Mouse (Mus musculus) left cerebral cortex, postnatal 36 days (tissue): Measurements from ENCODE around the gene 6820408C15Rik. TPM values are rescaled to one million over a fixed set of nuclear protein-coding genes. Genes with fewer than 3 reads are reported as not detected.

ENCODE experiments used
- DNase-seq, 2 experiments: peaks; one replicate each; pipeline ENCODE4 v3.0.0; 2021 to 2022; ENCODE audit warnings: low spot score in 2 of 2, mixed read lengths in 1 of 2
- intact Hi-C: fragments of 180-260 bp; cut with DNase I; formaldehyde crosslinking; loops from one replicate; pipeline ENCODE4 v1.15.1; 2025
- total RNA-seq, 2 experiments: library from RNA; stranded (reverse); gene quantifications; 2 replicates each; pipeline ENCODE4 v1.2.3; 2021

Gene 6820408C15Rik
- total RNA-seq: 1 to 10 TPM; 2.1 to 3.6 TPM

- DNase-seq: no peak
- intact Hi-C loops: no loop called here
Observed at GRCm38 (mm10) chr2:152415287-152415686, at the start of gene 6820408C15Rik. Gene 6820408C15Rik, plus strand, starts transcription at chr2:152415587.

- no peak for DNase-seq
- intact Hi-C loops: loop anchor here (10.0 kb wide), 1 partner anchor 343 kb away; no protein-coding TSS in a partner anchor
Observed at GRCm38 (mm10) chr2:152367917-152368316, 47.5 kb upstream of the 6820408C15Rik start.

GRCm38 (mm10) chr2:152368532-152369140 is 46.8 kb upstream of the 6820408C15Rik start:
- no peak for DNase-seq

GRCm38 (mm10) chr2:152372104-152372503 is 43.3 kb upstream of the 6820408C15Rik start:
- intact Hi-C loops: no loop called here
- no peak for DNase-seq

More at GRCm38 (mm10) chr2:152368532-152369140, 46.8 kb upstream of the 6820408C15Rik start:
- intact Hi-C loops: loop anchor here (10.0 kb wide), 1 partner anchor 344 kb away; no protein-coding TSS in a partner anchor

- intact Hi-C loops: no loop called here
- no peak for DNase-seq
Observed at GRCm38 (mm10) chr2:152372661-152373060, 42.7 kb upstream of the 6820408C15Rik start.

- intact Hi-C loops: no loop called here
Observed at GRCm38 (mm10) chr2:152373547-152373946, 41.8 kb upstream of the 6820408C15Rik start.

GRCm38 (mm10) chr2:152375652-152376344 is 39.6 kb upstream of the 6820408C15Rik start:
- DNase-seq: peak; percentile 43 to 45
- intact Hi-C loops: no loop called here

More at GRCm38 (mm10) chr2:152373547-152373946, 41.8 kb upstream of the 6820408C15Rik start:
- no peak for DNase-seq

GRCm38 (mm10) chr2:152376345-152376741 is 39.0 kb upstream of the 6820408C15Rik start, which contains the start of gene Nrsn2:
Gene Nrsn2, minus strand, starts transcription at chr2:152376638.
- peak; percentile 41 to 61 for DNase-seq
- intact Hi-C loops: no loop called here

- DNase-seq: no peak
- intact Hi-C loops: no loop called here
Observed at GRCm38 (mm10) chr2:152384191-152384590, 31.2 kb upstream of the 6820408C15Rik start.

- intact Hi-C loops: loop anchor here (1.0 to 10.0 kb wide), 2 partner anchors 45 to 282 kb away; no protein-coding TSS in a partner anchor
- DNase-seq: no peak
Observed at GRCm38 (mm10) chr2:152392786-152393185, 22.6 kb upstream of the 6820408C15Rik start.

- intact Hi-C loops: loop anchor here (10.0 kb wide), 1 partner anchor 281 kb away; no protein-coding TSS in a partner anchor
- DNase-seq: no peak
Observed at GRCm38 (mm10) chr2:152393225-152394017, 22.0 kb upstream of the 6820408C15Rik start.

- DNase-seq: peak in 1 of 2 experiments; percentile 41
- intact Hi-C loops: loop anchor here (10.0 kb wide), 1 partner anchor 279 kb away; no protein-coding TSS in a partner anchor
Observed at GRCm38 (mm10) chr2:152395271-152395920, 20.0 kb upstream of the 6820408C15Rik start.

GRCm38 (mm10) chr2:152396110-152397003 is 19.0 kb upstream of the 6820408C15Rik start:
- intact Hi-C loops: loop anchor here (1.0 to 10.0 kb wide), 3 partner anchors 18 to 278 kb away; no protein-coding TSS in a partner anchor
- peak; percentile 86 for DNase-seq

- DNase-seq: peak; percentile 84 to 89
- intact Hi-C loops: loop anchor here (10.0 kb wide), 1 partner anchor 278 kb away; no protein-coding TSS in a partner anchor
Observed at GRCm38 (mm10) chr2:152397004-152397589, 18.3 kb upstream of the 6820408C15Rik start.

- intact Hi-C loops: loop anchor here (10.0 kb wide), 1 partner anchor 277 kb away; no protein-coding TSS in a partner anchor
- peak; percentile 96 to 97 for DNase-seq
Observed at GRCm38 (mm10) chr2:152397680-152398435, 17.5 kb upstream of the 6820408C15Rik start, which contains the start of gene Sox12. Gene Sox12, minus strand, starts transcription at chr2:152398063.

GRCm38 (mm10) chr2:152398691-152399090 is 16.7 kb upstream of the 6820408C15Rik start:
- intact Hi-C loops: loop anchor here (10.0 kb wide), 1 partner anchor 276 kb away; no protein-coding TSS in a partner anchor
- DNase-seq: peak; percentile 88 to 92

GRCm38 (mm10) chr2:152399122-152399542 is 16.3 kb upstream of the 6820408C15Rik start:
- intact Hi-C loops: loop anchor here (10.0 kb wide), 1 partner anchor 276 kb away; no protein-coding TSS in a partner anchor
- no peak for DNase-seq
